Mouse (Mus musculus) erythroblast, embryonic 14.5 days (primary cell): ENCODE measurements around the gene Nt5dc2.

Source experiments
- GATA1 ChIP-seq: IDR thresholded peaks from 2 replicates; pipeline ENCODE4 v1.6.1; 2012; ENCODE audit warnings: low read length, inconsistent platforms, mixed read lengths
- TAL1 ChIP-seq: IDR thresholded peaks from 3 replicates; pipeline ENCODE4 v1.6.1; 2012; ENCODE audit warnings: low read length, inconsistent platforms, mixed read lengths

DNA sequence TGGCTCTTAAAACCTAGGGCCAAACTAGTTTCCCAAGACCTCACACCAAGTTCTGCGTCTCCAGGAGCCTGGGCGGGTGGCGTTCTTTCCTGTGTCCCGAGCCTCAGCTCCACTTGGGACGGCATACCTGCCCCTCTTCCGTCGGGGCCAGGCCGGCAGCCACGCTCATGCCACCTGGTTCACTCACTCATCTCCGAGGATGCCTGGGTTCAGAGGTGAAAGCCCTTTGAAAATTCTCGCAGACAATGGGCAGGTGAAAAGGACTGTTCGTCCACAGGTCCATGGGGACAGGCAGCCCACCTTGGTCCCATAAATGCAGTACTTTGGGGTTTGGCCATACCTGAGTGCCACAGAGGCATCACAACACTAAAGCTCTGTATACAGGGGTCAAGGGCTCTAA is 53.3 kb downstream of the Nt5dc2 start:
- TF ChIP-seq TAL1 (no peak), GATA1 (no peak)
